Mouse (Mus musculus): ENCODE measurements around the gene Cwc27. TPM values are rescaled to one million over a fixed set of nuclear protein-coding genes. Genes with fewer than 3 reads are reported as not detected.
A peak's percentile ranks its signal among the peaks of the same experiment; 100 is the strongest.

Gene Cwc27
- polyA plus RNA-seq (2011; ENCODE audit: insufficient read depth, insufficient read length, low replicate concordance, missing spikeins), result 14.6 and 22.4 TPM in 2 replicates

GRCm38 (mm10) chr13:104816635-104817571 lies at the start of gene Cwc27:
Gene Cwc27, minus strand, starts transcription at chr13:104817142.
- TF ChIP-seq POLR2A (IDR thresholded peaks at IDR 0.05; ENCODE audit: borderline replicate concordance, control insufficient read depth, low read depth, low read length) (peak; percentile 53; the same call in 1 of the 2 replicates), CTCF (IDR thresholded peaks at IDR 0.05; ENCODE audit: control insufficient read depth, insufficient read depth, low read length) (no peak)
- 2% methylated on average over 50 of the region's 50 CpGs for WGBS
- H3K27ac ChIP-seq (ENCODE audit: control insufficient read depth, insufficient read depth, low read depth, low read length, poor library complexity), result peak within 1 kb of the TSS; percentile 63
- H3K4me1 ChIP-seq (ENCODE audit: control insufficient read depth, insufficient read depth, low read length), result no peaks in the 10 kb centered on the region; the same call in 1 of the 2 replicates
- peak within 1 kb of the TSS; percentile 85 for H3K4me3 ChIP-seq (replicated peaks; ENCODE audit: control insufficient read depth, low read depth, low read length)

GRCm38 (mm10) chr13:104866726-104867125 lies 49.8 kb upstream of the Cwc27 start:
- 62% methylated on average over 5 of the region's 5 CpGs for WGBS
- H3K4me1 ChIP-seq (ENCODE audit: control insufficient read depth, insufficient read depth, low read length), result no peaks in the 10 kb centered on the region
- no peak overlapping the region for H3K4me3 ChIP-seq (replicated peaks; ENCODE audit: control insufficient read depth, low read depth, low read length)
- H3K27ac ChIP-seq (ENCODE audit: control insufficient read depth, insufficient read depth, low read depth, low read length, poor library complexity), result no peak overlapping the region
- TF ChIP-seq CTCF (IDR thresholded peaks at IDR 0.05; ENCODE audit: control insufficient read depth, insufficient read depth, low read length), result no peak
- TF ChIP-seq POLR2A (IDR thresholded peaks at IDR 0.05; ENCODE audit: borderline replicate concordance, control insufficient read depth, low read depth, low read length), result no peak

GRCm38 (mm10) chr13:104863127-104863979 lies 46.4 kb upstream of the Cwc27 start, which contains the start of gene Shisal2b:
Gene Shisal2b, minus strand, starts transcription at chr13:104863893.
- no peak for TF ChIP-seq CTCF (IDR thresholded peaks at IDR 0.05; ENCODE audit: control insufficient read depth, insufficient read depth, low read length)
- no peak for TF ChIP-seq POLR2A (IDR thresholded peaks at IDR 0.05; ENCODE audit: borderline replicate concordance, control insufficient read depth, low read depth, low read length)
- Histone ChIP-seq H3K4me1 (ENCODE audit: control insufficient read depth, insufficient read depth, low read length) (no peaks in the 10 kb centered on the region), H3K27ac (ENCODE audit: control insufficient read depth, insufficient read depth, low read depth, low read length, poor library complexity) (no peak within 1 kb of the TSS), H3K4me3 (replicated peaks; ENCODE audit: control insufficient read depth, low read depth, low read length) (peak within 1 kb of the TSS; percentile 61)
- 4% methylated on average over 38 of the region's 38 CpGs for WGBS

DNA sequence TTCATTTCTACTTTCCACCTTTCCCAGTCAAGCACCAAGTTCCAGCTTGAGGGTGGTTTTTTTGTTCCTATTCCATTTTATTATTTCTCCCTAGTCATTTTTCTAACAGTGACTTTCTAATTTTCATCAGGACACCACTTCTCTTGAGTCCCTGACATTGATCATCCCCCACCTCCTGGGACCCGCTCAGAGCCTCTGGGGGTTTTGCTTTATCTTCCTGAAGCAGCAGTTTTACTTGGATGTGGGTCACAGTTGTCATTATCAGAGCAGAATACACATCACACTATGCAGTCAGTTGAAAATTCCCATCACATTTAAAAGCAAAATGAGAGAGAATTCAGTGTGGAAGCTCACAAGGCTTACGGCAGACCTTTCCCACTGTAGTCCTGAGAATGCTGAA lies 36.7 kb upstream of the Cwc27 start:
- Histone ChIP-seq H3K27ac (ENCODE audit: control insufficient read depth, insufficient read depth, low read depth, low read length, poor library complexity) (no peak overlapping the region), H3K4me1 (ENCODE audit: control insufficient read depth, insufficient read depth, low read length) (no peaks in the 10 kb centered on the region), H3K4me3 (replicated peaks; ENCODE audit: control insufficient read depth, low read depth, low read length) (no peak overlapping the region)
- 75% methylated on average over 2 of the region's 2 CpGs for WGBS
- TF ChIP-seq CTCF (IDR thresholded peaks at IDR 0.05; ENCODE audit: control insufficient read depth, insufficient read depth, low read length) (no peak), POLR2A (IDR thresholded peaks at IDR 0.05; ENCODE audit: borderline replicate concordance, control insufficient read depth, low read depth, low read length) (no peak)

DNA sequence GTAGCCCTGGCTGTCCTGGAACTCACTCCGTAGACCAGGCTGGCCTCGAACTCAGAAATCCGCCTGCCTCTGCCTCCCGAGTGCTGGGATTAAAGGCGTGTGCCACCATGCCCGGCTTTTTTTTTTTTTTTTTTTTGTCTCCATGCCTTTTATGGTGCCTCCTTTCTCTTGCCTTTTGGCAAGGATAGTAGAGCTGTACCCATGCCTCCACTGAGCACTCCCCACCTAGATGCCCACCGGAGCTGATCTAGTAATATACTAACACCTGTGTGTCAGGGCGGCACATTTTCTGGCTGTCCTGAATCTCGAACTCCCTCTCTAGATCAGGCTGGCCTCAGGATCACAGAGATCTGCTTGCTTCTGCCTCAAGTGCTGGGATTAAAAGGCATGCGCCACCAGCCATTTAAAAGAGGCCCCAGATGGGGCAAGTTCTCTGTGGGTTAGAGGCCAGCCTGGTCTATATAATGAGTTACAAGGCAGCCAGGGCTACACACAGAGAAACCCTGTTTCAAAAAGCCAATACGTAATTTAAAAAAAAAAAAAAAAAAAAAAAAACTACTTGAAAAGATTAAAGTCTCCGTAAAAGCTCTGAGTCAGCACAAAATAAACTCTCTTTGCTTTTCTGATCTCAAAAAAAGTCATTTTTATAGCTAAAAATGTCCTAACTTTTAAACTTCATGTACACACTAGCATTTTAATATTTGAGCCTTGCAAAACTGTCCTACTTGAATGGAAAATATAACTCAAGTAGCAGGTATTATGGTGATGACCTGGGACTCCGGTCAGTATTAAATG lies 26.6 kb upstream of the Cwc27 start:
- 83% methylated on average over 13 of the region's 13 CpGs for WGBS
- Histone ChIP-seq H3K27ac (ENCODE audit: control insufficient read depth, insufficient read depth, low read depth, low read length, poor library complexity) (no peak overlapping the region), H3K4me1 (ENCODE audit: control insufficient read depth, insufficient read depth, low read length) (no peaks in the 10 kb centered on the region), H3K4me3 (replicated peaks; ENCODE audit: control insufficient read depth, low read depth, low read length) (no peak overlapping the region)
- no peak for TF ChIP-seq CTCF (IDR thresholded peaks at IDR 0.05; ENCODE audit: control insufficient read depth, insufficient read depth, low read length)

- TF ChIP-seq POLR2A (IDR thresholded peaks at IDR 0.05; ENCODE audit: borderline replicate concordance, control insufficient read depth, low read depth, low read length) (no peak), CTCF (IDR thresholded peaks at IDR 0.05; ENCODE audit: control insufficient read depth, insufficient read depth, low read length) (no peak)
- WGBS, result 44% methylated on average over 4 of the region's 4 CpGs
Observed at GRCm38 (mm10) chr13:104841937-104842336, 25.0 kb upstream of the Cwc27 start.

DNA sequence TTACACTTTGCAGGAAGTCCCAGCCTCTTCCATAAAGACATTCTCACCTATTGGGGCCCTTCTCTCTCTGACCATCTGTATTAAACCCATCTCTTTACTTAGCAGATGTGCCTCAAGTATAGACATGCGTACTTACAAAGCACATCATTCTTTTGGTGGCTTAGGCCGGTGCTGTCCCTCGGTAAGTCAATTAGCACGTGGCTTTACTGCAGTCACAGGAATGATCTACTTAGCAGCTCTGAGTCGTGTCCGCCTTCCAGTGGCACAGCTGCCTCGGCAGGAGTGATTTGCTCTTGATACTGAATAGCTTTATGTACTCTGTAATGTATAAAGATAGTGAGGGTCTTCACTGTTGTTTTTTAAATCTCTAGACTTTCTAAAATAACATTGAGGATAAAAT lies 20.7 kb upstream of the Cwc27 start:
- TF ChIP-seq CTCF (IDR thresholded peaks at IDR 0.05; ENCODE audit: control insufficient read depth, insufficient read depth, low read length) (no peak), POLR2A (IDR thresholded peaks at IDR 0.05; ENCODE audit: borderline replicate concordance, control insufficient read depth, low read depth, low read length) (no peak)
- 86% methylated on average over 7 of the region's 7 CpGs for WGBS
- no peaks in the 10 kb centered on the region for H3K4me1 ChIP-seq (ENCODE audit: control insufficient read depth, insufficient read depth, low read length)
- no peak overlapping the region for H3K27ac ChIP-seq (ENCODE audit: control insufficient read depth, insufficient read depth, low read depth, low read length, poor library complexity)
- H3K4me3 ChIP-seq (replicated peaks; ENCODE audit: control insufficient read depth, low read depth, low read length), result no peak overlapping the region

More at GRCm38 (mm10) chr13:104841937-104842336, 25.0 kb upstream of the Cwc27 start:
- Histone ChIP-seq H3K27ac (ENCODE audit: control insufficient read depth, insufficient read depth, low read depth, low read length, poor library complexity) (no peak overlapping the region), H3K4me3 (replicated peaks; ENCODE audit: control insufficient read depth, low read depth, low read length) (no peak overlapping the region), H3K4me1 (ENCODE audit: control insufficient read depth, insufficient read depth, low read length) (no peaks in the 10 kb centered on the region)

Measured in bone marrow, adult 2 months (tissue).